Mouse (Mus musculus) lung, postnatal 0 days (tissue): ENCODE measurements around the gene Thoc7.

ENCODE experiments used
- CTCF ChIP-seq: IDR thresholded peaks from 2 replicates; pipeline ENCODE4 v1.5.1; 2016; ENCODE audit warnings: antibody characterized with exemption, mild to moderate bottlenecking
- EP300 ChIP-seq: IDR thresholded peaks from 2 replicates; pipeline ENCODE4 v1.6.1; 2016; ENCODE audit warnings: antibody characterized with exemption, mild to moderate bottlenecking, control low read depth

DNA sequence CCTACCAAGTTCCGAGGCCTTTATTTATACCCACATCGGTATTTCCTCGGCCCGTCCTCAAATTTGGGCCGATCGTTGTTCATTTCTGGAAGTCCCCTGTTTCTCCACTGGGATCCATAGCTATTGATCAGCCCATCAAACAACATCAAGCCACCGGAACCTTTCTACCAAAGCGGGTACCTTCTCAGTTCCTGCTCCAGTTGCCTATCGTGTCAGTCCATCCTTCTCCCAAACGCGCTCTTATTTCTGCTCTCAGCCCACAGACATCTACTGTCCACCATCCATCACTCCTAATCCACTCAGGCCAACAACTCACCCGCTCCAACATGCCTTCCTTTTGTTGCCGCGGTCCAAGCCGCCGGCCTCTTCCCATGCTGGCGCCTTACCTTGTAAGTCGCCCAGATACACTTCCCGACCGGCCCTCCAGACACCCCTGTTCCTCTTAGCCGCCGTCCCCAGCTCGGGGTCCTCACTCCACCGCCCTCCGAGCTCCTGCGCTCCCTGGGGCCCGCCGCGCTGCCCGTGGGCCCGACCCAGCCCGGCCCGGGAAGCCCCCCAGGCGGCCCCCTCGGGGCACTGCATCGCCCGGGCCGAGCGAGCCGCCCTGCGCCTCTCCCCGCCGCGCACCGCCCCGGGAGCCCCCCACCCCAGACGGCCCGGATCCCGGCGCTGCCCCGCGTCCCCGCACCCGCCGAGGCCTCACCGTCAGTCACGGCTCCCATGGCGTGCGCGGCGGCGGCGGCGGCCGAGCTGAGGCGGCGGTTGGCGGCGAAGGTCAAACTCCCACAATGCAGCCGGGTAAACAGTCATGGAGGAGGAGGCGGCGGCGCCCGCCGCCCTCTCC lies 948 bp downstream of the Thoc7 start:
- no peak for TF ChIP-seq CTCF
- TF ChIP-seq EP300: no peak
